Mouse (Mus musculus): Measurements from ENCODE around the gene Rec114.

- TF ChIP-seq CTCF (IDR thresholded peaks at IDR 0.05; ENCODE audit: low read depth, low read length) (no peak), POLR2A (IDR thresholded peaks at IDR 0.05; ENCODE audit: extremely low read depth, insufficient read depth, low read length) (no peak)
Observed at GRCm38 (mm10) chr9:58683372-58683771, 60.4 kb downstream of the Rec114 start.
